Mouse (Mus musculus) intestine, embryonic 16.5 days (tissue): ENCODE results near the gene Vamp5. TPM values are rescaled to one million over a fixed set of nuclear protein-coding genes. Genes with fewer than 3 reads are reported as not detected.

Source experiments
- ATAC-seq: fragments of 200-750 bp; cut with Nextera tagmentation; 2 replicates; pipeline ENCODE4 v1.8.0; 2017; ENCODE audit warnings: moderate TSS enrichment, moderate library complexity
- H3K27ac ChIP-seq: fragments of 300-500 bp; sonication (generic); 2 replicates; pipeline ENCODE4 v1.5.1; 2014; ENCODE audit warnings: mild to moderate bottlenecking, low read length
- H3K27me3 ChIP-seq: fragments of 300-500 bp; sonication (generic); replicated peaks from 2 replicates; pipeline ENCODE4 v1.6.1; 2014; ENCODE audit warnings: low read length, control low read depth, mixed read lengths; ENCODE audit not compliant: control insufficient read depth, insufficient read depth
- H3K36me3 ChIP-seq: fragments of 300-500 bp; sonication (generic); 2 replicates; pipeline ENCODE4 v1.6.1; 2014; ENCODE audit warnings: low read length, control low read depth; ENCODE audit not compliant: control insufficient read depth, insufficient read depth
- H3K4me1 ChIP-seq: fragments of 300-500 bp; sonication (generic); 2 replicates; pipeline ENCODE4 v1.6.1; 2014; ENCODE audit warnings: low read length, control low read depth, mixed read lengths; ENCODE audit not compliant: control insufficient read depth, insufficient read depth
- H3K4me2 ChIP-seq: fragments of 300-500 bp; sonication (generic); 2 replicates; pipeline ENCODE4 v1.6.1; 2014; ENCODE audit warnings: low read depth, low read length, control low read depth
- H3K4me3 ChIP-seq: fragments of 300-500 bp; sonication (generic); 2 replicates; pipeline ENCODE4 v1.5.1; 2014; ENCODE audit warnings: mild to moderate bottlenecking, low read length
- H3K9ac ChIP-seq: fragments of 300-500 bp; sonication (generic); 2 replicates; pipeline ENCODE4 v1.6.1; 2014; ENCODE audit warnings: low read depth, low read length
- H3K9me3 ChIP-seq: fragments of 300-500 bp; sonication (generic); 2 replicates; pipeline ENCODE4 v1.6.1; 2016; ENCODE audit warnings: low read length, control low read depth; ENCODE audit not compliant: control insufficient read depth
- WGBS: fragments of 180-500 bp; shearing (Covaris S2); extraction: QIAGEN DNeasy Blood & Tissue Kit; methylation state at CpG from one replicate; pipeline ENCODE4 v1.1.7; 2014; 5-methylcytosine and 5-hydroxymethylcytosine counted together
- polyA plus RNA-seq: library from polyadenylated mRNA; unstranded; fragments of >200 nt; fragmentation: Nextera tagmentation; extraction: Ambion mirVana; gene quantifications from 2 replicates; pipeline ENCODE4 v1.2.1, GENCODE M21; 2015

Gene Vamp5
- polyA plus RNA-seq, 1 experiment from 2014 or later: 17.3 TPM

- H3K4me2 ChIP-seq: no peak overlapping the region
- no peak overlapping the region for H3K4me3 ChIP-seq
- H3K9ac ChIP-seq: no peak overlapping the region
- peaks cover 12% of the 10 kb centered on the region for H3K36me3 ChIP-seq
- no peaks in the 10 kb centered on the region for H3K9me3 ChIP-seq
- peaks cover 9% of the 10 kb centered on the region for H3K4me1 ChIP-seq
- no peaks in the 10 kb centered on the region for H3K27me3 ChIP-seq
- H3K27ac ChIP-seq: no peak overlapping the region
- 53% methylated on average over 2 of the region's 2 CpGs for WGBS
- ATAC-seq: no peak
Observed at GRCm38 (mm10) chr6:72340481-72340880, 39.8 kb downstream of the Vamp5 start.

GRCm38 (mm10) chr6:72333111-72333510 lies 47.2 kb downstream of the Vamp5 start:
- Histone ChIP-seq H3K9ac (no peak overlapping the region), H3K36me3 (peaks cover 14% of the 10 kb centered on the region)

GRCm38 (mm10) chr6:72330133-72330532 lies 50.1 kb downstream of the Vamp5 start:
- H3K4me3 ChIP-seq: no peak overlapping the region
- no peaks in the 10 kb centered on the region for H3K4me1 ChIP-seq
- no peak overlapping the region for H3K4me2 ChIP-seq
- WGBS: 85% methylated on average over 4 of the region's 4 CpGs
- no peaks in the 10 kb centered on the region for H3K27me3 ChIP-seq
- no peak for ATAC-seq
- H3K36me3 ChIP-seq: no peaks in the 10 kb centered on the region
- no peaks in the 10 kb centered on the region for H3K9me3 ChIP-seq
- no peak overlapping the region for H3K9ac ChIP-seq
- H3K27ac ChIP-seq: no peak overlapping the region

More at GRCm38 (mm10) chr6:72333111-72333510, 47.2 kb downstream of the Vamp5 start:
- Histone ChIP-seq H3K9me3 (no peaks in the 10 kb centered on the region), H3K4me2 (no peak overlapping the region), H3K27ac (no peak overlapping the region), H3K4me1 (no peaks in the 10 kb centered on the region), H3K27me3 (no peaks in the 10 kb centered on the region), H3K4me3 (no peak overlapping the region)
- ATAC-seq: no peak
- WGBS: 75% methylated on average over 5 of the region's 5 CpGs

- no peak overlapping the region for H3K27ac ChIP-seq
- no peaks in the 10 kb centered on the region for H3K27me3 ChIP-seq
- H3K4me1 ChIP-seq: no peaks in the 10 kb centered on the region
- H3K4me3 ChIP-seq: no peak overlapping the region
- no peaks in the 10 kb centered on the region for H3K36me3 ChIP-seq
- no peak overlapping the region for H3K9ac ChIP-seq
- no peak overlapping the region for H3K4me2 ChIP-seq
- no peak for ATAC-seq
- H3K9me3 ChIP-seq: no peaks in the 10 kb centered on the region
- 83% methylated on average over 5 of the region's 5 CpGs for WGBS
Observed at GRCm38 (mm10) chr6:72329019-72329418, 51.2 kb downstream of the Vamp5 start.

- Histone ChIP-seq H3K4me2 (no peak overlapping the region), H3K4me3 (no peak overlapping the region), H3K9ac (no peak overlapping the region), H3K27me3 (no peaks in the 10 kb centered on the region), H3K27ac (no peak overlapping the region), H3K4me1 (no peaks in the 10 kb centered on the region), H3K9me3 (no peaks in the 10 kb centered on the region), H3K36me3 (0 out of 2 replicates have a peak, but pooled peaks cover 4% of the 10 kb centered on the region)
- peak; percentile 62 for ATAC-seq
- WGBS: 59% methylated on average over 6 of the region's 6 CpGs
Observed at GRCm38 (mm10) chr6:72326274-72326673, 54.0 kb downstream of the Vamp5 start.

GRCm38 (mm10) chr6:72323786-72324508 lies 56.3 kb downstream of the Vamp5 start:
- H3K36me3 ChIP-seq: 0 out of 2 replicates have a peak, but pooled peaks cover 8% of the 10 kb centered on the region
- 90% methylated on average over 6 of the region's 6 CpGs for WGBS
- no peaks in the 10 kb centered on the region for H3K9me3 ChIP-seq
- H3K4me2 ChIP-seq: no peak overlapping the region
- no peaks in the 10 kb centered on the region for H3K4me1 ChIP-seq
- no peak overlapping the region for H3K4me3 ChIP-seq
- ATAC-seq: peak; percentile 40; the same call in 1 of the 2 replicates
- H3K27ac ChIP-seq: no peak overlapping the region
- no peaks in the 10 kb centered on the region for H3K27me3 ChIP-seq
- no peak overlapping the region for H3K9ac ChIP-seq

GRCm38 (mm10) chr6:72322936-72323335 lies 57.3 kb downstream of the Vamp5 start:
- Histone ChIP-seq H3K27ac (no peak overlapping the region), H3K9me3 (no peaks in the 10 kb centered on the region), H3K36me3 (0 out of 2 replicates have a peak, but pooled peaks cover 8% of the 10 kb centered on the region), H3K4me1 (no peaks in the 10 kb centered on the region), H3K9ac (no peak overlapping the region), H3K4me2 (no peak overlapping the region), H3K4me3 (no peak overlapping the region), H3K27me3 (no peaks in the 10 kb centered on the region)
- WGBS: 93% methylated on average over 3 of the region's 3 CpGs
- no peak for ATAC-seq

- Histone ChIP-seq H3K36me3 (peaks cover 8% of the 10 kb centered on the region; the same call in 1 of the 2 replicates), H3K4me1 (no peaks in the 10 kb centered on the region), H3K9me3 (no peaks in the 10 kb centered on the region), H3K4me3 (no peak overlapping the region), H3K27me3 (no peaks in the 10 kb centered on the region), H3K4me2 (no peak overlapping the region), H3K27ac (no peak overlapping the region), H3K9ac (no peak overlapping the region)
- WGBS: 78% methylated on average over 11 of the region's 11 CpGs
- no peak for ATAC-seq
Observed at GRCm38 (mm10) chr6:72319019-72319418, 61.2 kb downstream of the Vamp5 start.
